Mouse (Mus musculus) splenic B cell, adult 2 months (primary cell): Measurements from ENCODE around the gene Cdc37.

Experiments used
- DNase-seq: peaks from one replicate; pipeline ENCODE4 v3.0.0-alpha.2; 2011; ENCODE audit warnings: low read depth, low spot score
- H3K27me3 ChIP-seq: 2 replicates; pipeline ENCODE4 v1.6.1; 2012; ENCODE audit warnings: mild to moderate bottlenecking, low read length, moderate library complexity, mixed read lengths; ENCODE audit not compliant: control insufficient read depth, poor library complexity, insufficient read depth, severe bottlenecking
- H3K36me3 ChIP-seq: 2 replicates; pipeline ENCODE4 v1.6.1; 2012; ENCODE audit warnings: mild to moderate bottlenecking, low read length, moderate library complexity, mixed read lengths; ENCODE audit not compliant: control insufficient read depth, poor library complexity, insufficient read depth, severe bottlenecking

The Cdc37 gene

DNA sequence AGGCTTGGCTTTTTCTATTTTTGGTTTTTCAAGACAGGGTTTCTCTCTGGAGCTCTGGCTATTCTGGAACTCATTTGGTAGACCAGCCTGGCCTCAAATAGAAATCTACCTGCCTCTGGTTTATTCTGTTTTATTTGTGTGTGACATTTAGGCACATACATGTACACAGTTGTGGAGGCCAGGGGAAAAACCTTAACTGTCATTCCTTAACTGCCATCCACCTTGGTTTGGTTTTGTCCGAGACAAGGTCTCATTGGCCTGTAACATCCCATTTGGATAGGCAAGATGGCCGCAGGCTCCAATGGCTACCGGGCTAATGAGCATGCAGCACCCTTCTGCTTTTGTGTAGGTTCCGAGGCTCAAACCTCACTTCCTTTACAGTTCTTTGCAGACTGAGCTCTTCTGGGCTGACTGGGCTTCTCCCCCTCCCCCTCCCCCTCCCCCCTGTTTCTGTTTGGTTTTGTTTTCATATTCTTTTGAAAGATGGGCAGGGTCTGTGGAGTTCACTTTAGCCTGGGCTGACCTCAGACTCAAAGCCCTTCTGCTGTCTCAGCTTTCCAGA lies 14.4 kb downstream of the Cdc37 start:
- peak; percentile 57 for DNase-seq
- peaks cover 9% of the 10 kb centered on the region for H3K36me3 ChIP-seq
- H3K27me3 ChIP-seq: no peaks in the 10 kb centered on the region

DNA sequence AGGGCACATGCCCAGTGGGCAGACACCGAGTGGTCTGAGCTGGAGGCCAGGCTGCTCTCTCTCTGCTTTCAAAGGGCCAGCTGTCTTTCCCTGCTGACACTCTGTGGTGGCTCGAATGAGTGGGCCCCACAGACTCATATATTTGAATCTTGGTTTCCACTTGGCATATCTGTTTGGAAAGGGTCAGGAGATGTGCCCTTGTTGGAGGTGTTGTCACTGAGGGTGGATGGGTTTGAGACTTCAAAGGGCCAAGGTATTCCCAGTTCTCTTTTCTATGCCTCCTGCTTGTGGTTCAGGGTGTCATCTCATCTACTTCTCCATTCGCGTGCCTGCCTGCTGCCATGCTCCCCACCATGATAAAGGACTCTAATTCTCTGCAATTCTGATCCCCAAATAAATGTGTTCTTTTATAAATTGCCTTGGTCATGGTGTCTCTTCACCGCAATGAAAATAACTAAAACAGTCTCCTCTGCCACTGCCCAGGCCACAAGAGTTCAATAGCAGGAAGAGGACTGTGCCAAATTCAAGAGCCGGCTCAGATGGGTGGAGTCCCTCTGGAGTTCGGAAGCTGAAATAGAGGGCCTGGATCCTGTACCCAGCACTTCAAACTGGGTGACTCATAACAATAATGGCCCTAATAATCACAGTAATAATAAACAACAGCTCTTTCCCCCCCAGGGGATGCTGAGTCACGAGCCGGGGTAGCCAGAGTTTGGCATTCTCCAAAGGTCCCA lies 15.0 kb downstream of the Cdc37 start:
- no peak for DNase-seq
- no peaks in the 10 kb centered on the region for H3K27me3 ChIP-seq
- peaks cover 4% of the 10 kb centered on the region for H3K36me3 ChIP-seq

DNA sequence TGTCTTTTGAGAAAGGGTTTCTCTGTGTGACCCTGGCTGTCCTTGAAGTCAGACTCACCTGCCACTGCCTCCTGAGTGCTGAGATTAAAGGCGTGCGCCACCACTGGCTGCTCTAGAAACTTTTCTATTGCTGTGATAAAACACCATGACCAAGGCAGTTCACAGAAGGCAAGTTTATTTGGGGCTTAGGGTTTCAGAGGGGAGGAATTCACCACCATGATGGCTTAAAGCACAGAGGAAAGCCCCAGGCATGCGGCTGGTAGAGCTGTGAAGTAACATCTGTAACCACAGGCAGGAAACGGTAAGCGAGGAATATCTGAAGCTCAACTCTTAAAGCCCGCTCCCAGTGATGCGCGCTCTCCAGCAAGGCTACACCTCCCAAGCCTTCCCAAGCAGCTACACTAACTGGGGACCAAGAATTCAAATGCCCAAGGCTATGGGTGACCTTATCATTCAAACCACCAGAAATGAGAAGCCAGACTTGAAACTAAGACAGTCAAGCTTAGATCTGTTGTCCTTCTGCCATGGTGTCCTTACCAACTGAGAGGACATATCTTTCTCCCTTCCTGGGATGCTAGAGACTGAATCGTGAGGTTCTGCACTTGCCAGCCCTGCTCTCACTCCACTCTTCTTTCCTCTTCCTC lies 16.6 kb downstream of the Cdc37 start:
- DNase-seq: peak; percentile 46
- Histone ChIP-seq H3K36me3 (no peaks in the 10 kb centered on the region), H3K27me3 (no peaks in the 10 kb centered on the region)

DNA sequence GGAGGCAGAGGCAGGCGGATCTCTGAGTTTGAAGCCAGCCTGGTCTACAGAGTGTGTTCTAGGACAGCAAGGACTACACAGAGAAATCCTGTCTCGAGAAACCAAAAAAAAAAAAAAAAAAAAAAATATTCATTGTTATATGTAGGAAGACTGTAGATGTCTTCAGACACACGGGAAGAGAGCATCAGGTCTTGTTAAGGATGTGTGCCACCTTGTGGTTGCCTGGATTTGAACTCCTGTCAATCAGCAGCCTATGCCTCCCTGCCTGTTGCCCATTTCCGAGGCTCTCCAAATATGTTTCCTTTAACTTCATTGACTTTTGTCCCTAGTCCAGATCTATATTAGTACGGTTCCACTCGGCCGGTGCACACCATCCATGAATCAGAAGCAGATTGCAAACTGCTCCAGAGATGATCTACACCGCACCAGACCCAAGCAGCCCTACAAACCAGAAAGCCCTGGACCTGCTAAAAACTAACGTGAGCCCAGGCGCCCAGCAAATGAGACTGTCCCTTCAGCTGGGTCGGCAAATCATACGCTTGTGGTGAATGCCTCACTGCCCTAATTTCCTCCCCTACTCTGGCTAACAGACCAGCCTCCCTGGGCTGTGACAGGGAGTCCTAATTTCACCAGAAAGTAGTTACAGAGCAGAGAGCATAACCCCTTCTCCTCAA lies 17.5 kb downstream of the Cdc37 start:
- peak; percentile 55 for DNase-seq
- H3K36me3 ChIP-seq: 0 out of 2 replicates have a peak, but pooled peaks cover 2% of the 10 kb centered on the region

DNA sequence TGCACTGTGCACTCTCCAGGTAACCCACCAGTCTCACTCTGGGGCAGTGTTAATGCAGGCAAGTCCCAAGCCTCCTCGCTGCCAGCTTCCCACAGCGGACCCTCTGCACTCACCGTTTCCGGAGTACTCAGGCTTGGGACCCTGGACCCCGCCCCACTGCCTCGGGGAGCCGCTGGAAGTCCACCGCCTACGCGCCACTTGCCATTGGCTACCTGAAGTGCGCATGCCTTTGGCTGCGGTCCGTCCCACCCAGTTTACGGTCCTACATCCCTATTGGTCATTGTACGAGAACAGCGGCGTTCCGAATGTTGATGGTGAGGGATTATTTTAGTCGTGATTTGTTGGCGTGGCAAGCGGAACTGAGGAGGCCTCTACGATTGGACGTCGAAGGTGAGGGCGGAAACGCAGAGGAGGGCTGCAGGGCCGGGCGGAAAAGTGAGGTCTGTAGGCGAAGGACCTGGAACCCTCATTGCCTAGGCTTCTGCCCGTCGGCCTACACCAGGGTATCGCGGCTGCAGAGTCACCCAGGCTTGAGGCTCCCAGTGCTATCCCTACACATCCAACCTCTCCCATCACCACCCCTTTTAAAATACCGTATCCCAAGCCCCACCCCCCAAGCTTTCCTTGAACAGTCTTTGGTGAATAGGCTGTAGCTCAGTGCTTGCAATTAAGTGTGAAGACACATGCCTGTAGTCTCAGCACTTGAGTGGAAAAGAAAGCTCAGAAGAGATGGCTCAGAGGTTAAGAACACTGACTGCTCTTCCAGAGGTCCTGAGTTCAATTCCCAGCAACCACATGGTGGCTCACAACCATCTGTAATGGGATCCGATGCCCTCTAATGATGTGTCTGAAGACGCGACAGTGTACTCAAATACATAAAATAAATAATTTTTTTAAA lies 18.5 kb downstream of the Cdc37 start, which contains the start of gene Tyk2:
Gene Tyk2, minus strand, starts transcription at position 185 of the 898 bp plus-strand sequence.
- Histone ChIP-seq H3K36me3 (peaks cover 3% of the 10 kb centered on the region; the same call in 1 of the 2 replicates), H3K27me3 (no peaks in the 10 kb centered on the region)
- DNase-seq: peak; percentile 96

More for the DNA sequence above, 17.5 kb downstream of the Cdc37 start:
- no peaks in the 10 kb centered on the region for H3K27me3 ChIP-seq

DNA sequence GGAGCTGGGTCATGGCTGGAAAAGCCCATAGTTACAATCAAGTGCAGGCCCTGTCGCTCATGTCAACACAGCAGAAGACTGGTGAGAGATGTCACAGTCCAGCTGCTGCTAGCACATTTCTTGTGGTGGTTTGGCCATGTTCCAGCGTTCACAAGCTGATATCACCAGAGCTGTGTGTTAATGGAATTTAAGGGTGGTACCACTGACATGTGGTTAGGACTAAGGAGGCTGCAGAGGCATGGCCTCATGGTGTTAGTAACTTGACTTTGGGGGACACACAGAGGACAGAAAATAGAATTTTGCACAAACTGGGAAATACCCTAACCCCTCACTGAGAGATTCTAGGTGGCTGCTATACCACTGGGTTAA lies 23.5 kb downstream of the Cdc37 start:
- no peak for DNase-seq
- H3K27me3 ChIP-seq: no peaks in the 10 kb centered on the region

DNA sequence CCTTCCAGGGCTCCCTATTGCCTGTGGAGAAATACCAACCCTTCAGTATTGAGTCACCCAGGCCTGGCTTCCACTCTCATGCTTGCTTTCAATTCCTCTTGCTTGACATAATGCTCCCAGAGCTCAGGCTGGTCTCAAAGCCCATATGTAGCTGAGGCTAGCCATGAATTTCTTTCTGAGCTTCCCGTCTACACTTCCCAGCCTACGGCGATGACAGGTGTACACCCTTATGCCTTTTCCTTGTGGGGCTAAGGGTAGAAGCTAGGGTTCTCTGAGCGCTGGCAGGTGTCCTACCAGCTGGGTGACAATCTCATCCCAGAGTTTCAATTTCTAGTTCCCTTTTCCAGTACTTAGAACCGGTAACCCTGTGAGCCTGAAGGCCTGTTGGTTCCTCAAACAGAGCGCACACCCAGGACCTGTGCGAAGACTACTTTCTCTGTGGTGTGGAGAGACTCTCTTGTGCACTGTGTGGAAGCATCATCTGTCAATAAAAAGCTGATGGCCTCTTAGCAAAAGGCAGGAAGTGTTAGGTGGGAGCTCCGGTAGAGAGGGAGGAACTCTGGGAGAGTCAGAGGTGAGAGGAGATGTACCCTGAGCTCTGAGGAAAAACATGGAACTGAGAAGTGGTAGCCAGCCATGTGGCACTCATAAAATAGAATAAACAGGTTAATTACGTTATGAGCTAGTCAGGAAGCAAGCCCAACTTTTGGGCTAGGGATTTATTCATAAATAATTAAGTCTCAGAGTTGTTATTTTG lies 24.1 kb downstream of the Cdc37 start:
- no peak for DNase-seq

More for the DNA sequence above, 23.5 kb downstream of the Cdc37 start:
- peaks cover 21% of the 10 kb centered on the region for H3K36me3 ChIP-seq

DNA sequence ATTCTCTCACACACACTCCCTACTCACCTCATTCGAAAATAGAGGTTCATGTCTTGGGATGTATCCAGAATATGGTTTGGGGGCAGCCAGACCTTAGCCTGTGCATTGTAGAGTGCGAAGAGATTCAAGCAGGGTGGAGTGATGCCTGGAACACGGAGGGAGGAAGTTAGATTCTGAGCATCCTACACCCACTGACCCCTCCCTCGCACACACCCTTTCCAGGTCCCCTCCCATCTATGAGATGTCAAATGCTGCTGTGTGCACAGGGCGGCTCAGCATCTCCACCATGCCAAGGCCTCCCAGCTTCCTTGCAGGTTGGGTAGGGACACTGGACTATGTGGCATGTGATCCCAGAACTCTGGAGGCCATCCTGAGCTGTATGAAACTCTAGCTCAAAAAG lies 24.9 kb downstream of the Cdc37 start:
- Histone ChIP-seq H3K27me3 (no peaks in the 10 kb centered on the region), H3K36me3 (peaks cover 23% of the 10 kb centered on the region)
- DNase-seq: no peak

More for the DNA sequence above, 24.1 kb downstream of the Cdc37 start:
- H3K27me3 ChIP-seq: no peaks in the 10 kb centered on the region
- H3K36me3 ChIP-seq: peaks cover 23% of the 10 kb centered on the region

DNA sequence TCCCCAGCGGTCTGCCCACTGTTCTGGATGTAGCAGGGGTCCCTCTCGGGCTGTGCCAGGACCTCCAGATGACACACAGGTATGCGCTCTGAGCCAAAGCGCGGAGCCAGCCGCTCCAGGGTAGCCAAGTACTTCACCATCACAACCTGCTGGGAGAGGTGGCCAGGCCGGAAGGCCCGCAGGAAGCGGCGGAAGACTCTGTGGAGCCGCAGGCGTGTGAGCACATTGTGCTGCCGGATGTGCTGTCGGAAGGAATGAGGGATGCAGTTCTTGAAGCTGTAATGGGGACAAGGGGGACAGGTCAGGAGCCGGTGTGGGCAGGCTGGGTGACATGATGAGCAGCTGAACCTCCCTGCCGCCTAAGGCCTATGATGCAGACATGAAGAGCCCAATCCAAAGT lies 28.3 kb downstream of the Cdc37 start:
- Histone ChIP-seq H3K36me3 (peaks cover 20% of the 10 kb centered on the region), H3K27me3 (no peaks in the 10 kb centered on the region)
- DNase-seq: no peak

DNA sequence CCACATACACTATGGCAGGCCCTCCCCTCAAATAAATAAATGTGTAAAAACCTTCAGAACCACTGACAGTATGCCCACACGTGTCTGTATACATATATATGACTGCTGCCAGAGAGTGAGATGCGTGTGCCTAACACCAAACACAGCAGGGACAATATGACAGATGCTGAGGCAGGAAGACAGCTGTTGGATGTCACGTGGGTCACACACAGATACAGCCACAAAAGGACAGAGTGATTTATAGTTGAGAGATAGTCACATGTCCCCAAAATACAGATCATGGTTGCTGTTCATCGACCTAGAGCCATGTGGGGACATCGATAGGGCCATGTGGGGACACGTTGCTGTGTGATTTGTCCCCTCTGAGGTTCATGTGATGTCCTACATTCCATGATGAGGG lies 32.7 kb downstream of the Cdc37 start:
- no peak for DNase-seq
- Histone ChIP-seq H3K27me3 (no peaks in the 10 kb centered on the region), H3K36me3 (peaks cover 7% of the 10 kb centered on the region)

DNA sequence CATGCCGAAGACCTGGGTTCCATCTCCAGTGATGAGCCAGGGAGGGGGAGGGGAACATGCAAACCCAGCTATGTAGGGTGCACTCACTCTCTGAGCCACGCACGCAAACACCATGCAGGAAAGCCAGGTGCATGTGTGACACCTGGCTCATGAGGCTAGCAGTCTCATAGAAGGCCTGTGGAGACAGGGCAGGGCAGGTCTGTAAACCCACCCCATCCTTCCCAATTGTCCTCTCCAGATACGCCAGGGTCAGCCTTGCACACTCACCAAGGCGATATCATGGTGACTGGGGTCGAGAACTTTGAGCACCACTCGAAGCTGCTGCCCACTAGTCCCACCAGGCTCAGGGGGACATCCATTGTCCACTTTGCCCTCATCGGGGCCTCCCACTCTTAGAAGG lies 34.7 kb downstream of the Cdc37 start:
- no peak for DNase-seq
- peaks cover 3% of the 10 kb centered on the region; the same call in 1 of the 2 replicates for H3K36me3 ChIP-seq
- no peaks in the 10 kb centered on the region for H3K27me3 ChIP-seq

DNA sequence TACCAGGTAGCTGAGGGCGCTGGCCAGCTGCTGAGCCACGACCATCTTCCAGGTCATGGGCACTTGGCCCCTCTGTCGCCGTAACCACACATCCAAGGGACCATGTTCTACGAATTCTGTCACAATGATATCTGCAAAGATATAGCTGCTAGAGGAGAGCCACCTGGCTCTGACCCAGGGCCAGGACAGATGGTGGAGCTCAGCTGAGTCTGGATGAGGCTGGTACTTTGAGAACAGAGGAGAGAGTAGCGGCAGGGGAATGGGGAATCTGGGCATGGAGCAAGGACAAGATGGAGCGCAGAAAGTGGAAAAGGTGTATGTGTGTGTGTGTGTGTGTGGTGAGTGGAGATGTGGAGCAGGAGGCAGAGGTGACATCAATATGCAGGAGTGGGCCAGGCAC lies 35.6 kb downstream of the Cdc37 start:
- Histone ChIP-seq H3K36me3 (peaks cover 3% of the 10 kb centered on the region; the same call in 1 of the 2 replicates), H3K27me3 (no peaks in the 10 kb centered on the region)
- DNase-seq: no peak

DNA sequence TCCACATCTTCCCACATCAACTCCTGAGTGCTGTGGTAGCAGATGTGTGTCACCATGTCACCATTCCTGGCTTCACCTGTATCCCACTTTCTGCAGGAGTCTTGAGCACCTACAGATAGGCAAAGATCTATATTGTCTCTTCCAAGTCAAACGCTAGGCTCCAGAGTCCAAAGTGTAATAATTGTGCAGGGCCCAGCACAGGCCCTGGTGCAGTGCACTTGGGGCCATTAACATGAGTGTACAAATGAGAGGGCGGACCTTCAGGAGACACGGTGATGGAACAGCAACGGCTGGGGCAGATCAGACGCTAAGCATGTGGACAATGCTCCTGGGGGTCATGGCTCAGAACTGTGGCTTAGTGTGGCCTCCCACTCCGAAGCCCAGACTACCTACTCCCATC lies 36.0 kb downstream of the Cdc37 start:
- no peak for DNase-seq
- Histone ChIP-seq H3K36me3 (peaks cover 3% of the 10 kb centered on the region; the same call in 1 of the 2 replicates), H3K27me3 (no peaks in the 10 kb centered on the region)
